Mouse (Mus musculus) lung, postnatal 0 days (tissue): ENCODE measurements around the gene Rab5c.

Experiments
- CTCF ChIP-seq: IDR thresholded peaks from 2 replicates; pipeline ENCODE4 v1.5.1; 2016; ENCODE audit warnings: antibody characterized with exemption, mild to moderate bottlenecking
- EP300 ChIP-seq: IDR thresholded peaks from 2 replicates; pipeline ENCODE4 v1.6.1; 2016; ENCODE audit warnings: antibody characterized with exemption, mild to moderate bottlenecking, control low read depth

- TF ChIP-seq CTCF: no peak
- TF ChIP-seq EP300: no peak
These were observed 32.8 kb downstream of the Rab5c start for GRCm38 (mm10) chr11:100705095-100705747.
